Mouse (Mus musculus): Measurements from ENCODE around the gene Clps. TPM values are rescaled to one million over a fixed set of nuclear protein-coding genes. Genes with fewer than 3 reads are reported as not detected.
A peak's percentile ranks its signal among the peaks of the same experiment; 100 is the strongest.

Gene Clps
- polyA plus RNA-seq, 1 experiment from 2014 or later = 3.5 TPM

GRCm38 (mm10) chr17:28524831-28525430 lies 35.6 kb downstream of the Clps start:
- H3K9ac ChIP-seq (ENCODE audit: low read depth, low read length) = no peak overlapping the region
- no peaks in the 10 kb centered on the region for H3K36me3 ChIP-seq (ENCODE audit: control insufficient read depth, insufficient read depth, low read length)
- no peak overlapping the region for H3K27ac ChIP-seq (ENCODE audit: low read depth, low read length)
- 60% methylated on average over 4 of the region's 4 CpGs for WGBS
- H3K9me3 ChIP-seq (ENCODE audit: control insufficient read depth, low read length) = no peaks in the 10 kb centered on the region
- no peak for DNase-seq (ENCODE audit: low spot score)
- no peak for ATAC-seq (replicated peaks; ENCODE audit: low FRiP score)
- H3K4me1 ChIP-seq (replicated peaks; ENCODE audit: control insufficient read depth, insufficient read depth, low read length) = peaks cover 21% of the 10 kb centered on the region
- no peak overlapping the region for H3K4me2 ChIP-seq
- H3K4me3 ChIP-seq (ENCODE audit: low read depth, low read length) = no peak overlapping the region
- H3K27me3 ChIP-seq (replicated peaks; ENCODE audit: control insufficient read depth, insufficient read depth, low read length) = peaks cover 21% of the 10 kb centered on the region

DNA sequence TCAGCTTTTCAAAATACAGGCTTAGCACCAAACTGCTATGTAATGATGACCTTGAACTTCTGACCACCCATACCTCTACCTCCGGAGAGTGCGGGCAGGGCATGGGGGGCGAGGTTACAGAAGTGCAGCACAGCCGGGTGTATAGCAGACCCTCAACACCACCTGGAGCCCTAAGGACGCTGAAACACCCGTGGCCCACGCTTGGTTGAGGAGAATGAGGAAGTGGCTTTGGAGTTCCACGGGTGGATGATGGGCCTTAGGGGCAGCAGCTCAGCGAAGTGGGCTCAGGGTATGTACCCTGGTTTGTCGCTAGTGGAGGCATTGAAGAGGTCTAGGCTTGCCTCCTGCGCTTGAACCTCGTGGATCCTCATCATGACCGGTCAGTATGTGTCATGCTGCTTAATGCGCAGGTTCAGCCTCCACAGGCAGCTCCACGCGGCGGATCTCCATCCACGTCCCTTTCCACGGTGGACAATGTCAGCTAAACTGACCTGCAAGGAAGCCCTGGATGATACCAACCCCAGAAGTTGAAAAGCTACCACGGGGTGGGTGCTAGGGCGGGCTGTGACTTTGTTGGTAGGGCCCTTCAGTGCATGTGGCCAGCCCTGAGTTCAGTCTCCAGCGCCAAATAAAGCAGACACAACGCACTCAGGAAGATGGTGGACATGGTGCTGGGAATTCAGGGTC lies 36.4 kb downstream of the Clps start:
- Histone ChIP-seq H3K4me1 (replicated peaks; ENCODE audit: control insufficient read depth, insufficient read depth, low read length) (peaks cover 21% of the 10 kb centered on the region), H3K9ac (ENCODE audit: low read depth, low read length) (no peak overlapping the region), H3K36me3 (ENCODE audit: control insufficient read depth, insufficient read depth, low read length) (no peaks in the 10 kb centered on the region), H3K27ac (ENCODE audit: low read depth, low read length) (no peak overlapping the region), H3K9me3 (ENCODE audit: control insufficient read depth, low read length) (no peaks in the 10 kb centered on the region), H3K4me3 (ENCODE audit: low read depth, low read length) (peak overlapping the region; percentile 60; the same call in 1 of the 2 replicates), H3K27me3 (replicated peaks; ENCODE audit: control insufficient read depth, insufficient read depth, low read length) (peaks cover 21% of the 10 kb centered on the region), H3K4me2 (peak overlapping the region; percentile 84)
- DNase-seq (ENCODE audit: low spot score) (no peak), ATAC-seq (replicated peaks; ENCODE audit: low FRiP score) (no peak)
- WGBS = 72% methylated on average over 23 of the region's 23 CpGs

GRCm38 (mm10) chr17:28523355-28524008 lies 37.1 kb downstream of the Clps start:
- H3K4me2 ChIP-seq = peak overlapping the region; percentile 84
- 5% methylated on average over 28 of the region's 28 CpGs for WGBS
- no peaks in the 10 kb centered on the region for H3K36me3 ChIP-seq (ENCODE audit: control insufficient read depth, insufficient read depth, low read length)
- peaks cover 24% of the 10 kb centered on the region for H3K4me1 ChIP-seq (replicated peaks; ENCODE audit: control insufficient read depth, insufficient read depth, low read length)
- H3K9ac ChIP-seq (ENCODE audit: low read depth, low read length) = peak overlapping the region; percentile 51
- H3K27ac ChIP-seq (ENCODE audit: low read depth, low read length) = no peak overlapping the region
- peak overlapping the region; percentile 60 for H3K4me3 ChIP-seq (ENCODE audit: low read depth, low read length)
- no peak; the same call in 1 of the 2 replicates for ATAC-seq (replicated peaks; ENCODE audit: low FRiP score)
- H3K9me3 ChIP-seq (ENCODE audit: control insufficient read depth, low read length) = no peaks in the 10 kb centered on the region
- H3K27me3 ChIP-seq (replicated peaks; ENCODE audit: control insufficient read depth, insufficient read depth, low read length) = peaks cover 22% of the 10 kb centered on the region
- DNase-seq (ENCODE audit: low spot score) = no peak

GRCm38 (mm10) chr17:28522623-28523354 lies 37.8 kb downstream of the Clps start:
- WGBS = under 1% methylated on average over 60 of the region's 66 CpGs
- peak; percentile 63 for ATAC-seq (replicated peaks; ENCODE audit: low FRiP score)
- Histone ChIP-seq H3K36me3 (ENCODE audit: control insufficient read depth, insufficient read depth, low read length) (no peaks in the 10 kb centered on the region), H3K4me1 (replicated peaks; ENCODE audit: control insufficient read depth, insufficient read depth, low read length) (peaks cover 31% of the 10 kb centered on the region), H3K9me3 (ENCODE audit: control insufficient read depth, low read length) (no peaks in the 10 kb centered on the region), H3K4me2 (peak overlapping the region; percentile 84), H3K27ac (ENCODE audit: low read depth, low read length) (peak overlapping the region; percentile 65), H3K27me3 (replicated peaks; ENCODE audit: control insufficient read depth, insufficient read depth, low read length) (peaks cover 29% of the 10 kb centered on the region), H3K4me3 (ENCODE audit: low read depth, low read length) (peak overlapping the region; percentile 60), H3K9ac (ENCODE audit: low read depth, low read length) (peak overlapping the region; percentile 51)
- peak; percentile 83 for DNase-seq (ENCODE audit: low spot score)

DNA sequence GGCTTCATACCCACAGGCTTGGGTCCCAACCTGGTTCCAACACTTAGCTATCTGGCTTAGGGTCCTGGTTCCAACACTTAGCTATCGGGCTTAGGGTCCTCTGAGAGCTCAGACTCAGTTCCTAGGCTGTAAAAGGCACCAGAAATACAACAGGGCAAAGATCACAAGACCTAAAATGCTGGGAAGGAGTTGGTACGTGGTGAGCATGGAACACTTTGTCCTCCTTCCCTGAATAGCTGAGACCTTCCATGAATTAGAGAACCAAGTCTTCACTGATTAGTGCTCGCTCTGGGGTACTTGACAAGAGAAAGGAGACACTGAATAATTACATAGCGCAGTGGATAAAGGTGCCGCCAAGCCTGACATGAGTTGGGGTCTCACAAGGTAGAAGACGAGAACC lies 38.6 kb downstream of the Clps start:
- 45% methylated on average over 6 of the region's 6 CpGs for WGBS
- Histone ChIP-seq H3K9ac (ENCODE audit: low read depth, low read length) (no peak overlapping the region), H3K27me3 (replicated peaks; ENCODE audit: control insufficient read depth, insufficient read depth, low read length) (peaks cover 36% of the 10 kb centered on the region), H3K4me3 (ENCODE audit: low read depth, low read length) (no peak overlapping the region), H3K4me1 (replicated peaks; ENCODE audit: control insufficient read depth, insufficient read depth, low read length) (peaks cover 25% of the 10 kb centered on the region), H3K27ac (ENCODE audit: low read depth, low read length) (no peak overlapping the region), H3K4me2 (peak overlapping the region; percentile 84), H3K9me3 (ENCODE audit: control insufficient read depth, low read length) (no peaks in the 10 kb centered on the region), H3K36me3 (ENCODE audit: control insufficient read depth, insufficient read depth, low read length) (no peaks in the 10 kb centered on the region)
- no peak for DNase-seq (ENCODE audit: low spot score)
- ATAC-seq (replicated peaks; ENCODE audit: low FRiP score) = no peak

DNA sequence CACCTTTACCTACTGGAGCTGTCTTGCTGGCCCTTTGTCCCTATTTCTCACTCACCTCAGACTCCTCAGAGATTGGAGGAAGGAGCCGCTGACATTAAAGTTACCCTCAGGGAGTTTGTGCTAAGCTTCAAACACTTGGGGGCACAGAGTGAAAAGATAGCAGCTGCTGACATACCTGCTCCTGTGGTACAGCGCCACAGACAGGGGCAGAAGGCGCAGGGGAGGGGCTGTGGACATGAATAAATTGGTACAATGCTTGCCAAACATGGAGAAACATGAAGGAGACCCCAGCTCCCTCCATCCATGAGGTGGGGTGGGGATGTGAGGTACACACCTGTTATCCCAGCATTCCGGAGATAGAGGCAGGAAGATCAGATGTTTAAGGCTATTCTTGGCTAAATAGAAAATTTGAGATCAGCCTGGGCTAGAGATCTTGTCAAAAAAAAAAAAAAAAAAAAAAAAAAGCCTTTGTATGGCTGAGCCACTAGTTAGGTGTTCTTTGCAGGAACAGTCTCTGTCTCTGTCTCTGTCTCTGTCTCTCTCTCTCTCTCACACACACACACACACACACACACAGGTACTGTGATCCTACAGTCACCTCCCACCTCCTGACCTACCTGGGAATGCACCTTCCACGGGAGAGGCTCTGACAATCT lies 39.4 kb downstream of the Clps start:
- Histone ChIP-seq H3K27me3 (replicated peaks; ENCODE audit: control insufficient read depth, insufficient read depth, low read length) (peaks cover 39% of the 10 kb centered on the region), H3K4me1 (replicated peaks; ENCODE audit: control insufficient read depth, insufficient read depth, low read length) (peaks cover 25% of the 10 kb centered on the region), H3K27ac (ENCODE audit: low read depth, low read length) (no peak overlapping the region), H3K4me2 (no peak overlapping the region), H3K9ac (ENCODE audit: low read depth, low read length) (no peak overlapping the region), H3K36me3 (ENCODE audit: control insufficient read depth, insufficient read depth, low read length) (no peaks in the 10 kb centered on the region), H3K9me3 (ENCODE audit: control insufficient read depth, low read length) (no peaks in the 10 kb centered on the region), H3K4me3 (ENCODE audit: low read depth, low read length) (no peak overlapping the region)
- WGBS = 61% methylated on average over 5 of the region's 5 CpGs
- DNase-seq (ENCODE audit: low spot score) (no peak), ATAC-seq (replicated peaks; ENCODE audit: low FRiP score) (no peak)

- DNase-seq (ENCODE audit: low spot score) (no peak), ATAC-seq (replicated peaks; ENCODE audit: low FRiP score) (no peak)
- WGBS = 73% methylated on average over 4 of the region's 4 CpGs
- Histone ChIP-seq H3K9me3 (ENCODE audit: control insufficient read depth, low read length) (no peaks in the 10 kb centered on the region), H3K4me3 (ENCODE audit: low read depth, low read length) (no peak overlapping the region), H3K36me3 (ENCODE audit: control insufficient read depth, insufficient read depth, low read length) (no peaks in the 10 kb centered on the region), H3K4me1 (replicated peaks; ENCODE audit: control insufficient read depth, insufficient read depth, low read length) (peaks cover 30% of the 10 kb centered on the region), H3K4me2 (no peak overlapping the region), H3K27ac (ENCODE audit: low read depth, low read length) (no peak overlapping the region), H3K27me3 (replicated peaks; ENCODE audit: control insufficient read depth, insufficient read depth, low read length) (peaks cover 39% of the 10 kb centered on the region), H3K9ac (ENCODE audit: low read depth, low read length) (no peak overlapping the region)
Measured at GRCm38 (mm10) chr17:28520561-28520960, 40.0 kb downstream of the Clps start.

DNA sequence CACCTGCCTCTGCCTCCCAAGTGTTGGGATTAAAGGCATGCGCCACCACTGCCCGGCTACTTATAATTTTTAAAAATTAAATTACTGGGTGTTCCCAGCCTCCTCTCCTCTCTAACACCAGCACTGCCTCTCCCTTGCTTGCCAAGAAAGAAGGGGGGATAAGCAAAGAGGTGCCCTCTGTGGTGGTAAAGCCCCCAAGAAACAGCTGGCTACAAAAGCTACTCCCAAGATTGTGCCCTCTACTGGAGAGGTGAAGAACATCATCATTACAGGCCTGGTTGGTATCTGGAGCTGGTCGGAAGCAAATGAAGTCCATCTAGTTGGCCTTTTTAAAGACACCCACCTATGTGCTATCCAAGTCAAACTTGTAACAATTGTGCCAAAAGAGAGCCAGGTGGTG lies 40.7 kb downstream of the Clps start:
- Histone ChIP-seq H3K9ac (ENCODE audit: low read depth, low read length) (no peak overlapping the region), H3K4me2 (no peak overlapping the region), H3K4me1 (replicated peaks; ENCODE audit: control insufficient read depth, insufficient read depth, low read length) (peaks cover 31% of the 10 kb centered on the region), H3K27me3 (replicated peaks; ENCODE audit: control insufficient read depth, insufficient read depth, low read length) (peaks cover 39% of the 10 kb centered on the region), H3K4me3 (ENCODE audit: low read depth, low read length) (no peak overlapping the region), H3K27ac (ENCODE audit: low read depth, low read length) (no peak overlapping the region), H3K36me3 (ENCODE audit: control insufficient read depth, insufficient read depth, low read length) (no peaks in the 10 kb centered on the region), H3K9me3 (ENCODE audit: control insufficient read depth, low read length) (no peaks in the 10 kb centered on the region)
- 83% methylated on average over 3 of the region's 3 CpGs for WGBS
- ATAC-seq (replicated peaks; ENCODE audit: low FRiP score) (no peak), DNase-seq (ENCODE audit: low spot score) (no peak)

All from liver, embryonic 11.5 days (tissue).